Mouse (Mus musculus): ENCODE measurements around the gene Smarcd2. TPM values are rescaled to one million over a fixed set of nuclear protein-coding genes. Genes with fewer than 3 reads are reported as not detected.

Smarcd2 gene
- 10 to 100 TPM; 28.1 to 28.4 TPM for total RNA-seq (2021)

- peak; percentile 100 for DNase-seq
- intact Hi-C loops (cut with DNase I): loop anchor here (1.0 kb wide), 1 partner anchor 16 kb away; the partner anchor contains the start of genes Ftsj3 and Psmc5
Observed at GRCm38 (mm10) chr11:106272644-106273310, at the start of gene Smarcd2. Gene Smarcd2 (minus strand): TSS chr11:106272972.

GRCm38 (mm10) chr11:106318406-106319366, 45.9 kb upstream of the Smarcd2 start:
- DNase-seq: peak in 1 of 2 experiments; percentile 28
- intact Hi-C loops (cut with DNase I): no loop called here

GRCm38 (mm10) chr11:106317801-106318200, 45.0 kb upstream of the Smarcd2 start:
- no peak for DNase-seq

GRCm38 (mm10) chr11:106316416-106316815, 43.6 kb upstream of the Smarcd2 start:
- DNase-seq: no peak
- intact Hi-C loops (cut with DNase I): no loop called here

More at GRCm38 (mm10) chr11:106317801-106318200, 45.0 kb upstream of the Smarcd2 start:
- intact Hi-C loops (cut with DNase I): no loop called here

GRCm38 (mm10) chr11:106314333-106314812, 41.6 kb upstream of the Smarcd2 start, which contains the start of gene Cd79b:
Gene Cd79b (minus strand): TSS chr11:106314762.
- intact Hi-C loops (cut with DNase I): no loop called here
- no peak for DNase-seq

- intact Hi-C loops (cut with DNase I): no loop called here
- DNase-seq: no peak
Observed at GRCm38 (mm10) chr11:106313533-106313932, 40.8 kb upstream of the Smarcd2 start.

- no peak for DNase-seq
- intact Hi-C loops (cut with DNase I): no loop called here
Observed at GRCm38 (mm10) chr11:106310123-106310522, 37.4 kb upstream of the Smarcd2 start.

GRCm38 (mm10) chr11:106308162-106308561, 35.4 kb upstream of the Smarcd2 start:
- intact Hi-C loops (cut with DNase I): no loop called here
- no peak for DNase-seq

- intact Hi-C loops (cut with DNase I): no loop called here
- no peak for DNase-seq
Observed at GRCm38 (mm10) chr11:106307432-106307831, 34.7 kb upstream of the Smarcd2 start.

- intact Hi-C loops (cut with DNase I): no loop called here
Observed at GRCm38 (mm10) chr11:106306758-106307157, 34.0 kb upstream of the Smarcd2 start.

GRCm38 (mm10) chr11:106306065-106306385, 33.3 kb upstream of the Smarcd2 start:
- DNase-seq: no peak
- intact Hi-C loops (cut with DNase I): no loop called here

More at GRCm38 (mm10) chr11:106306758-106307157, 34.0 kb upstream of the Smarcd2 start:
- no peak for DNase-seq

- intact Hi-C loops (cut with DNase I): no loop called here
- DNase-seq: no peak
Observed at GRCm38 (mm10) chr11:106305348-106306064, 32.7 kb upstream of the Smarcd2 start.

- peak; percentile 60 to 80 for DNase-seq
- intact Hi-C loops (cut with DNase I): loop anchor here (1.0 kb wide), 3 partner anchors 24 to 90 kb away; no protein-coding TSS in a partner anchor
Observed at GRCm38 (mm10) chr11:106302634-106303033, 29.9 kb upstream of the Smarcd2 start.

GRCm38 (mm10) chr11:106301765-106302164, 29.0 kb upstream of the Smarcd2 start, which contains the start of gene Gh:
Gene Gh (minus strand): TSS chr11:106301865.
- intact Hi-C loops (cut with DNase I): loop anchor here (1.0 kb wide), 2 partner anchors 65 to 91 kb away; no protein-coding TSS in a partner anchor
- no peak for DNase-seq

GRCm38 (mm10) chr11:106291861-106292260, 19.1 kb upstream of the Smarcd2 start:
- DNase-seq: no peak
- intact Hi-C loops (cut with DNase I): no loop called here

- no peak for DNase-seq
- intact Hi-C loops (cut with DNase I): no loop called here
Observed at GRCm38 (mm10) chr11:106290376-106290775, 17.6 kb upstream of the Smarcd2 start.

GRCm38 (mm10) chr11:106289369-106289768, 16.6 kb upstream of the Smarcd2 start:
- peak; percentile 83 to 87 for DNase-seq
- intact Hi-C loops (cut with DNase I): no loop called here

- intact Hi-C loops (cut with DNase I): no loop called here
- no peak for DNase-seq
Observed at GRCm38 (mm10) chr11:106286987-106287386, 14.2 kb upstream of the Smarcd2 start.

- intact Hi-C loops (cut with DNase I): no loop called here
Observed at GRCm38 (mm10) chr11:106286206-106286605, 13.4 kb upstream of the Smarcd2 start.

GRCm38 (mm10) chr11:106284126-106284525, 11.4 kb upstream of the Smarcd2 start:
- intact Hi-C loops (cut with DNase I): no loop called here
- DNase-seq: no peak

More at GRCm38 (mm10) chr11:106286206-106286605, 13.4 kb upstream of the Smarcd2 start:
- DNase-seq: no peak
